Mouse (Mus musculus) lung, embryonic 16.5 days (tissue): ENCODE measurements around the gene 2010111I01Rik. TPM values are rescaled to one million over a fixed set of nuclear protein-coding genes. Genes with fewer than 3 reads are reported as not detected.
A peak's percentile ranks its signal among the peaks of the same experiment; 100 is the strongest.

Experiments used
- ATAC-seq: fragments of 200-750 bp; cut with Nextera tagmentation; 2 replicates; pipeline ENCODE4 v1.8.0; 2017; ENCODE audit warnings: low read depth, mild to moderate bottlenecking, moderate library complexity
- H3K27ac ChIP-seq: fragments of 300-500 bp; sonication (generic); 2 replicates; pipeline ENCODE4 v1.5.1; 2014; ENCODE audit warnings: mild to moderate bottlenecking, control low read depth, low read length
- H3K27me3 ChIP-seq: fragments of 300-500 bp; sonication (generic); 2 replicates; pipeline ENCODE4 v1.6.1; 2014; ENCODE audit warnings: low read depth, low read length, mixed read lengths; ENCODE audit not compliant: control insufficient read depth, insufficient read depth
- H3K36me3 ChIP-seq: fragments of 300-500 bp; sonication (generic); 2 replicates; pipeline ENCODE4 v1.6.1; 2014; ENCODE audit warnings: low read length; ENCODE audit not compliant: control insufficient read depth, insufficient read depth
- H3K4me1 ChIP-seq: fragments of 300-500 bp; sonication (generic); replicated peaks from 2 replicates; pipeline ENCODE4 v1.6.1; 2014; ENCODE audit warnings: low read length, mixed read lengths; ENCODE audit not compliant: control insufficient read depth, insufficient read depth
- H3K4me2 ChIP-seq: fragments of 300-500 bp; sonication (generic); 2 replicates; pipeline ENCODE4 v1.6.1; 2014; ENCODE audit warnings: low read depth, low read length, control low read depth
- H3K4me3 ChIP-seq: fragments of 300-500 bp; sonication (generic); 2 replicates; pipeline ENCODE4 v1.5.1; 2014; ENCODE audit warnings: mild to moderate bottlenecking, low read length, control low read depth
- H3K9ac ChIP-seq: fragments of 300-500 bp; sonication (generic); 2 replicates; pipeline ENCODE4 v1.6.1; 2014; ENCODE audit warnings: low read length, control low read depth
- H3K9me3 ChIP-seq: fragments of 300-500 bp; sonication (generic); 2 replicates; pipeline ENCODE4 v1.6.1; 2016; ENCODE audit warnings: low read length; ENCODE audit not compliant: control insufficient read depth
- WGBS: fragments of 180-500 bp; shearing (Covaris S2); extraction: QIAGEN DNeasy Blood & Tissue Kit; methylation state at CpG from one replicate; pipeline ENCODE4 v1.1.7; 2014; 5-methylcytosine and 5-hydroxymethylcytosine counted together
- polyA plus RNA-seq: library from polyadenylated mRNA; unstranded; fragments of >200 nt; fragmentation: Nextera tagmentation; extraction: Ambion mirVana; gene quantifications from 2 replicates; pipeline ENCODE4 v1.2.1, GENCODE M21; 2015

The 2010111I01Rik gene
- polyA plus RNA-seq, 1 experiment from 2014 or later: 129 TPM

DNA sequence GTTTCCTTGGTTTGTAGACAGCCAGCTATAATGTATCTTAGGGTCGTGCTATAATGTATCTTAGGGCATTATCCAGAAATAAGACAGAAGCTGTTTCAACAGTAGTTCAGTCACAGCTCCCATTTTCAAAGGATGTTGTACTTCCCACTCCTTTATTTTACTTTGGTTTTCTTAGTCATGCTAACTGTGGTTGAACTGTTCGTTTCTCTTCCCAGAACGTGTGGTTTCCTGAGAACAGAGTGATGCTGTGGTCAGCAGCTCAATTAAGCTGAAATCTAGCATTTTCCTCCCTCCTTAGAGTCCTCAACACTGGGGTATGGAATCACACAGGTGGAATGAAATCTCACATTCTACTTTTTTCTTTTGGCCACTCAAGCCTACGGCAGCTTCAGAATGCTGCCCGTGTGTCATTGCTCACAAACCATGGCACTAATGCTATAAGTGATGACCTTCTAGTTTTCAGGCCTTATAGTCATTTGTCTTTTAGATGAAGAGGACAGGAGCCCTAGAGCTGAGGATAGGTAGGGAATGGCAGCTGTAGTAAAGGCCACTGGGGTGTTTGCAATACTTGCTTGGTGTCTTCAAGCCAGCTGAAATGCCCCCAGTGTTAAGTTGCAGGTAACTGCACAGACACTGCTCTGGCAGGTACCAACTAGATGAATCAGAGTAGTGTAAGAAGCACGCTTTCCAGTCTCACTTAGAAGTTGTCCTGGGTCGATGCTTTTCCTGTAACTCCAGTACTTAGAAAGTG is 289.4 kb downstream of the 2010111I01Rik start:
- peaks cover 79% of the 10 kb centered on the region for H3K4me1 ChIP-seq
- no peak overlapping the region for H3K27ac ChIP-seq
- no peaks in the 10 kb centered on the region for H3K9me3 ChIP-seq
- H3K4me3 ChIP-seq: no peak overlapping the region
- no peak overlapping the region for H3K9ac ChIP-seq
- peaks cover 6% of the 10 kb centered on the region for H3K36me3 ChIP-seq
- H3K27me3 ChIP-seq: no peaks in the 10 kb centered on the region
- ATAC-seq: no peak
- WGBS: 85% methylated on average over 7 of the region's 7 CpGs
- H3K4me2 ChIP-seq: no peak overlapping the region

DNA sequence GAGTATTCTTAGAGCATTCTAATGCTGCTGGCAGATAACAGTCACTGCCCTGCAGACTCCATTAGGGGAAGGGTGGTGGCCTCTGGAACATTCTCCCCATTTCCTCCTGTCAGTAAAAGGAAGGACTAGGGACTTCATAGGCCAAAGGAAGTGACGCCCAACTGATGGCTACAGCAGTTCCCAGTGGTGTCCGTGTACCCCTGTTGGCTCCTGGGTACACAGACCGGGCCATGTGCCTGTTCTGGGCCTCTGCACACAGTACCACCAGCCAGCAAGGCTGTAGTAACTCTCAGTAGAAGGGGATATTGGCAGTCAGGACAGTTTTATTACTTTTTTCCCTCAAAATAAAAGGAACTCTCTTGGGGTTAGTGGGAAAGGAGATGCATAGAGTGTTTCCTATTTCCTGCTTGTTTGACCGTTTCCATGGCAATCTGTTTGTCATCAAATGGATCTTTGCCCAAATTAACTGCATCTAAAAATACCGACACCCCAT is 290.9 kb downstream of the 2010111I01Rik start:
- Histone ChIP-seq H3K9me3 (no peaks in the 10 kb centered on the region), H3K9ac (no peak overlapping the region), H3K4me2 (no peak overlapping the region), H3K4me1 (peaks cover 69% of the 10 kb centered on the region), H3K27me3 (no peaks in the 10 kb centered on the region), H3K27ac (peak overlapping the region; percentile 29), H3K4me3 (no peak overlapping the region), H3K36me3 (peaks cover 6% of the 10 kb centered on the region)
- 63% methylated on average over 5 of the region's 5 CpGs for WGBS
- ATAC-seq: no peak; the same call in 1 of the 2 replicates

DNA sequence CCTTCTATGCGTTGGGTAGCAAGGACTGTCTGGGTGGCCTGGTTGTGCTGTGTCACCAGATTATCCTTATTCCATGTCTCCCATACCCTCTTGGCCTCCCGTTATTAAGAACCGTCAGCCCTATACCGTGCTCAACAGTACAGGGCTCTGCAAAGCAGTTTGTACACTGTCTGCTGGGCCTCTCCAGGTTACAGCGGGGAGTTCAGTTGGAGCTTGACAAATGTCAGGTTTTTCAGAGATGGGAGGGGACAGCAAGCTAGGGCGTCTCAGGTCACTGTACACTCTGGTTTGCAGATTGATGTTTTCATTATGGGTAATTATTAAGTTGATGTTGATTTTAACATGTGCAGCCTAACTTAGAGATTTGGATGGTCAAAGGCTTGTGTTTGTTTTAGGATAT is 291.5 kb downstream of the 2010111I01Rik start:
- Histone ChIP-seq H3K36me3 (peaks cover 6% of the 10 kb centered on the region), H3K4me1 (peaks cover 70% of the 10 kb centered on the region), H3K9me3 (no peaks in the 10 kb centered on the region), H3K9ac (no peak overlapping the region), H3K27ac (peak overlapping the region; percentile 51; the same call in 1 of the 2 replicates), H3K4me3 (no peak overlapping the region), H3K27me3 (no peaks in the 10 kb centered on the region), H3K4me2 (no peak overlapping the region)
- ATAC-seq: no peak
- 63% methylated on average over 6 of the region's 6 CpGs for WGBS

DNA sequence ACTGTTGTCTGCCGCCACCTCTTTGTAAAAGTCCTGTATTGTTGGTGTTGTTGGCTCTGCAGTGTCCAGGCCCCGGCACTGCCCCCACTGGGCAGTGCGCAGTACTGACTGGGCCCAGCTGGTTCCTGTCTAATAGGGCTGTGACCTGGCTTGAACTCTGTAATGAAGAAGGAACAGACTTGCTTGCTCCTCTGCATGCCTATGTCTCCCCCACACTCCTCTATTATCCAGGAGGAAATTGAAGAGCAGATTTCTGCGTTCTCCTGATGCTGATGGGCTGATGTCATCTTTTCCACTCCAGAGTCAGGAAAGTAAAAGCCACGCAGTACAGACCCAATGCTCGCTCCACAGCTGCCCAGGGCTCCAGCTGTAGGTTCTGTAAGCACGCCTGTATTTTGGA is 292.1 kb downstream of the 2010111I01Rik start:
- ATAC-seq: peak; percentile 73
- Histone ChIP-seq H3K4me2 (no peak overlapping the region), H3K36me3 (peaks cover 6% of the 10 kb centered on the region), H3K27me3 (no peaks in the 10 kb centered on the region), H3K9ac (no peak overlapping the region), H3K27ac (peak overlapping the region; percentile 47), H3K4me1 (peaks cover 68% of the 10 kb centered on the region), H3K9me3 (no peaks in the 10 kb centered on the region), H3K4me3 (no peak overlapping the region)
- WGBS: 41% methylated on average over 7 of the region's 7 CpGs

DNA sequence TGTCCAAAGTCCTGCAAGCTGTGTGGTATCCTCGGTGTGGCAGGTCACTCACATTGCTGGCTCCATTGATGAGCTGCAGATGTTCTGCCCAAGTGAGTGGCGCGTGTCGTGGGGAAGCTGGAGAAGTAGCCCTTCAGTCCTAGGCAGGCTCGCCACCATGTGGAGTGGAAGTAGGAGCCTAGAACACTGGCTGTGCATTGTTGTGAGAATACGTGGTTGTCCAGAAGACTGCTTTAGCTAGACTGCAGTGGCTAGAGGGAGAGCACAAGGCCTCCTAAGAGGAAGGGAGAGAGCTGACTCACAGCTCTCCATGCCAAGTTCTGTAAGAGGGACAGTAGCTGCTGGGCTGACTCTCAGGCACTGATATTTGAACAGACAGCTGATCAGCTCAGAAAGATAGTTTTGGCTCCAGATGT is 293.5 kb downstream of the 2010111I01Rik start:
- ATAC-seq: peak; percentile 42
- no peak overlapping the region for H3K4me2 ChIP-seq
- H3K9me3 ChIP-seq: no peaks in the 10 kb centered on the region
- H3K9ac ChIP-seq: no peak overlapping the region
- H3K36me3 ChIP-seq: peaks cover 9% of the 10 kb centered on the region
- no peak overlapping the region for H3K4me3 ChIP-seq
- no peaks in the 10 kb centered on the region for H3K27me3 ChIP-seq
- peak overlapping the region; percentile 66; the same call in 1 of the 2 replicates for H3K27ac ChIP-seq
- H3K4me1 ChIP-seq: peaks cover 61% of the 10 kb centered on the region
- WGBS: 52% methylated on average over 6 of the region's 6 CpGs

DNA sequence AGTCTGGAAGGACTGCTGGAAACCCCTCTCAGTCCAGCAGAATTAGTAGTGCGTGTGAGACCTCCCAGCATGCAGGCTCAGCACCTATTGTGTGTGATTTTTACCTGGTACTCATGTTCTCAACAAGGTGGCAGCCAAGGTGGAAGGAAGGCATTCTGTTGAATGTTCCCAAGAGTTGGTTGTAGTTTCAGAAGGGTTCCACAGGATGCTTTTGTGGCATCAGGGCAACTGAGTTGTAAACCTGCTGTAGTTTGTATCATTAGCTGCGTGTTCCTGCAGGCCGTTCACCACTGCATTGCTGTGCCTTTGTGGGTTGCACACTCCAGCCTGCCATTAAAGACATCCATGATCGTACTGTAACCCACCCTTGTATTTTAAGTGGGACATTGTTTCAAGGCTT is 294.0 kb downstream of the 2010111I01Rik start:
- Histone ChIP-seq H3K4me2 (no peak overlapping the region), H3K36me3 (peaks cover 9% of the 10 kb centered on the region), H3K4me1 (peaks cover 57% of the 10 kb centered on the region), H3K27me3 (no peaks in the 10 kb centered on the region), H3K4me3 (no peak overlapping the region), H3K9ac (no peak overlapping the region), H3K27ac (peak overlapping the region; percentile 66), H3K9me3 (no peaks in the 10 kb centered on the region)
- WGBS: 79% methylated on average over 4 of the region's 4 CpGs
- ATAC-seq: no peak

DNA sequence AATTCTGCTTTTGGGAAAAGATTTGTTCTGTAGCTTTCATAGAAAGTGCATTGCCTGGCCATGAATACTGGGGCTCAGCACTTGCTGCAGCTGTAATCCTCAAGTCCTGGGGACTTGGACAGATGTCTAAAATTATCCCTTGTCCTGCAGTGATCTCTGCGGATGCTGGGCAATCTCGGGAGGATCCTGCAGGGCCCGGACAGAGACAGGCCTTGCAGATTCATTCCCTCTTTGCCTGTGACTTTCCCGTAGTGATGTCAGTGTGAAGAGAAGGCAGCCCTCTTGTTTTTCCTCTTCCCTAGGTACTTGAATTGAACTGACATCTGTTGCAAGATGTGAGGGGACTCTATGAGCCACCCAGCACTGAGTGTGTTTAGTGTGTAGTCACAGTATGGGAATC is 295.4 kb downstream of the 2010111I01Rik start:
- no peaks in the 10 kb centered on the region for H3K27me3 ChIP-seq
- H3K36me3 ChIP-seq: peaks cover 9% of the 10 kb centered on the region
- peak overlapping the region; percentile 60; the same call in 1 of the 2 replicates for H3K27ac ChIP-seq
- H3K9ac ChIP-seq: no peak overlapping the region
- H3K4me1 ChIP-seq: peaks cover 45% of the 10 kb centered on the region
- ATAC-seq: no peak
- no peak overlapping the region for H3K4me3 ChIP-seq
- 60% methylated on average over 4 of the region's 4 CpGs for WGBS
- H3K4me2 ChIP-seq: no peak overlapping the region
- no peaks in the 10 kb centered on the region for H3K9me3 ChIP-seq

DNA sequence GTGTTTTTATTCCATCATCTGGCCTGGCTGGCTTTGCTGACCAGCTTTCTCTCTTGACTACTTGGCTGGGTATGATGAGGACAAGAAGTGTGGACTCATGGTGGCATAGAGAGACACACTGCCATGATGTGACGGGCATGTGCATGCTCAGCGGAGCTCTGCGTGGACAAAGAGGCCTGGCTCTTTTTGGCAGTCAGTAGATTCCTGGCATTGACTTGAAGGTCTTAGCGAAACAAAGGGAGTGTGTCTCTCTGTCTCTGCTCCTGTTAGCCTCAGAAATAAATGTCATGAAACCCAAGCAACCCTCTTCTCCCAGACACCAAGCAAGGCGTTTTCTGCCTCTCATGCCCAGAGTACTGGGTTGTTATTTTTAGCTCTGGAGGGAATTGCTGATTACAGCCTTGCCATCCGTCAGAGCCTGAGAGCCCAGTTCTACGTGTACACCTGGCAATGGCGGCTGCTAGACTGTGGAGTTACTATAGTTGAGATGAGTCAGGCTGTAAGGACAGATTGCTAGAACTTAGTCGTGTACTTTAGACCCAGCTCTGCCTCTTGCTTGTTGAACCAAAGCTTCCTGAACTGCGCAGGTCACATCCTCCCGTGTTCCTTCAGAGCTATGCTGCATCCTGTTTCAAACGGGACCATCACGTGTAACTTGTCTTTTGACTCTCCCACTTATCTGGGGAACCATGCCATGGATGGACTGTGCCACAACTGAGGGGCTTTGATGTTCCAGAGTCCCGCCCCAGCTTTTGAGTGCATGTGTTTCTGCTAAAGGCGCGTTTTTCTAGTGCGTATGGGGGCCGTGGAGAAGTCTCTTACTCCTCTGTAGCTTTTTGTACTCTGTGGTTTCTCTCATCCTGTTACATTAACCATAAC is 296.3 kb downstream of the 2010111I01Rik start:
- H3K27me3 ChIP-seq: no peaks in the 10 kb centered on the region
- 51% methylated on average over 18 of the region's 18 CpGs for WGBS
- H3K36me3 ChIP-seq: peaks cover 9% of the 10 kb centered on the region
- no peak for ATAC-seq
- no peak overlapping the region for H3K4me3 ChIP-seq
- no peaks in the 10 kb centered on the region for H3K9me3 ChIP-seq
- peaks cover 36% of the 10 kb centered on the region for H3K4me1 ChIP-seq
- H3K9ac ChIP-seq: peak overlapping the region; percentile 42; the same call in 1 of the 2 replicates
- H3K4me2 ChIP-seq: no peak overlapping the region
- H3K27ac ChIP-seq: peak overlapping the region; percentile 60

DNA sequence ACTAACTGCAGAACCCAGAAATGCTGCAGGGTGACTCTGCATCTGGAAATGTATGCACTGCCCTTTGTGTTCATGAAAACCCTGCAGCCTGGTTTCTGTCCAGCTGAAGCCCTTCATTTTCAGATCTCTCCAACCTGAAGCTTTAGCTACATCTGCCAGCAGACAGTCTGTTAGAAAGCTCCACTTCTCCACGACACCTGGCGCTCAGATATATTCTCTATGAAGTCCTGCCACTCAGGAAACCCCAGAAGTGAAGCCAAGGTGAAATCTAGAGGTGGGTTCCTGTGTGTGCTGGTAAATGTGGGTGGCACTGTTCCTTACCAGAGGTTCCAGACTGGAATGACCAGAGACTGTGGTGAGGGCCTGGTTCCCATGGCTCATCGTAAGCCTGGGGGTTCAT is 297.0 kb downstream of the 2010111I01Rik start:
- no peaks in the 10 kb centered on the region for H3K9me3 ChIP-seq
- WGBS: 95% methylated on average over 3 of the region's 3 CpGs
- H3K27me3 ChIP-seq: no peaks in the 10 kb centered on the region
- H3K27ac ChIP-seq: peak overlapping the region; percentile 60; the same call in 1 of the 2 replicates
- H3K4me2 ChIP-seq: no peak overlapping the region
- peaks cover 35% of the 10 kb centered on the region for H3K4me1 ChIP-seq
- no peak overlapping the region for H3K4me3 ChIP-seq
- no peak for ATAC-seq
- peaks cover 9% of the 10 kb centered on the region for H3K36me3 ChIP-seq
- no peak overlapping the region for H3K9ac ChIP-seq
